22 mouse cellular contexts compared by ENCODE assay signal in the genomic region with DNA sequence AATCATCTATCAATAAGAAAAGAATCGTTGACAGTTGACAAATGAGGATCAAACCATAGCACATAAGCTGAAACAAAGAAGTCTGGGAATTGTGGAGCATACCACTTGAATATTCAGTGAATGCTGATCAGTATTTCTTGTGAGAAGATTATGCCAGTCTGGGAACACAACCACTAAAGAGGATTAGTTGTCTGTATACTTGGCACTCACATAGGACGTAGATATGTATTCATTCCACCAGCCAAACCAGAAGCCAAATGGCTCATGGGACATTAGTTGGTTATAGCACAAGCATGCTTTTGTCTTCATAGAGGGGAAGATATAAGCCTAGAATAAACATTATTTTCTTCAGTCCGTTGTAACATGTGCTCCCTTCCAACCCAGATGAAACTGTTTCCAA.
A peak's percentile ranks its signal among the peaks of the same experiment; 100 is the strongest.
DNase-seq lines count a peak whose midpoint lies in the region; ATAC-seq and TF ChIP-seq lines count a peak whose summit lies in the region.
"Had no signal": no experiment of that assay in that cellular context is flagged by ENCODE, and none has a peak within 500 bp of the region (broad histone marks: within the 10 kb centered on the region; RNA-seq: fewer than 3 reads in every experiment).

No protein-coding gene starts in this region.

- no peaks in the 10 kb centered on the region for H3K27me3 ChIP-seq in forebrain, embryonic 13.5 days
- no peaks in the 10 kb centered on the region for H3K27me3 ChIP-seq in forebrain, embryonic 12.5 days
- H3K27me3 ChIP-seq in midbrain, embryonic 11.5 days (ENCODE audit: control insufficient read depth, insufficient read depth, low read length) = no peaks in the 10 kb centered on the region
- no peaks in the 10 kb centered on the region for H3K27me3 ChIP-seq in midbrain, embryonic 10.5 days (ENCODE audit: low read depth, poor library complexity, severe bottlenecking)
- no peaks in the 10 kb centered on the region for H3K27me3 ChIP-seq in forebrain, postnatal 0 days (ENCODE audit: insufficient read depth, low read length)
- H3K27me3 ChIP-seq in midbrain, embryonic 16.5 days (ENCODE audit: control insufficient read depth, insufficient read depth, low read depth, low read length) = no peaks in the 10 kb centered on the region
- H3K27me3 ChIP-seq: embryonic facial prominence, embryonic 13.5 days; heart, embryonic 15.5 days; hindbrain, embryonic 15.5 days; Patski had no signal

- peak; percentile 68; the same call in 1 of the 2 replicates for ATAC-seq in forebrain, embryonic 13.5 days
- no peak for ATAC-seq in forebrain, embryonic 12.5 days (ENCODE audit: low FRiP score)
- peak; percentile 71; the same call in 1 of the 2 replicates for ATAC-seq in midbrain, embryonic 11.5 days (ENCODE audit: low FRiP score)
- ATAC-seq in forebrain, postnatal 0 days = peak; percentile 93
- ATAC-seq in midbrain, embryonic 16.5 days = peak; percentile 25; the same call in 1 of the 2 replicates
- ATAC-seq: activated CD4-positive, CD25-positive, alpha-beta regulatory T cell, adult 4 months; intestine, embryonic 16.5 days; Patski had no signal

- H3K4me3 ChIP-seq in forebrain, embryonic 13.5 days = no peak overlapping the region
- no peak overlapping the region for H3K4me3 ChIP-seq in forebrain, embryonic 12.5 days (replicated peaks)
- H3K4me3 ChIP-seq in midbrain, embryonic 11.5 days (ENCODE audit: low read depth, low read length) = no peak overlapping the region
- no peak overlapping the region for H3K4me3 ChIP-seq in midbrain, embryonic 10.5 days
- no peak overlapping the region for H3K4me3 ChIP-seq in forebrain, postnatal 0 days (ENCODE audit: low read depth, low read length)
- no peak overlapping the region for H3K4me3 ChIP-seq in midbrain, embryonic 16.5 days (ENCODE audit: low read depth, low read length)
- H3K4me3 ChIP-seq: embryonic facial prominence, embryonic 13.5 days; heart, adult 2 months; heart, embryonic 15.5 days; hindbrain, embryonic 15.5 days had no signal

- no peak overlapping the region for H3K27ac ChIP-seq in forebrain, embryonic 13.5 days
- H3K27ac ChIP-seq in forebrain, embryonic 12.5 days = no peak overlapping the region
- no peak overlapping the region for H3K27ac ChIP-seq in midbrain, embryonic 11.5 days (ENCODE audit: low read depth, low read length)
- no peak overlapping the region for H3K27ac ChIP-seq in midbrain, embryonic 10.5 days (replicated peaks)
- H3K27ac ChIP-seq in forebrain, postnatal 0 days (ENCODE audit: low read depth, low read length) = peak overlapping the region; percentile 35; the same call in 1 of the 2 replicates
- H3K27ac ChIP-seq in midbrain, embryonic 16.5 days (ENCODE audit: low read length) = no peak overlapping the region
- H3K27ac ChIP-seq: embryonic facial prominence, embryonic 13.5 days; heart, adult 2 months; heart, embryonic 15.5 days; hindbrain, embryonic 15.5 days had no signal

- no peak for TF ChIP-seq CTCF in forebrain, postnatal 0 days (IDR thresholded peaks at IDR 0.05; ENCODE audit: low read depth)

- 64% methylated on average over 3 of the region's 3 CpGs for WGBS in forebrain, embryonic 13.5 days
- 73% methylated on average over 3 of the region's 3 CpGs for WGBS in forebrain, embryonic 12.5 days
- WGBS in midbrain, embryonic 11.5 days = 64% methylated on average over 3 of the region's 3 CpGs
- 84% methylated on average over 3 of the region's 3 CpGs for WGBS in midbrain, embryonic 10.5 days
- 33% methylated on average over 3 of the region's 3 CpGs for WGBS in forebrain, postnatal 0 days
- 43% methylated on average over 3 of the region's 3 CpGs for WGBS in midbrain, embryonic 16.5 days

- H3K4me2 ChIP-seq in forebrain, embryonic 13.5 days = no peak overlapping the region
- H3K4me2 ChIP-seq in forebrain, embryonic 12.5 days = no peak overlapping the region
- H3K4me2 ChIP-seq in midbrain, embryonic 11.5 days = no peak overlapping the region
- H3K4me2 ChIP-seq in forebrain, postnatal 0 days (ENCODE audit: low read depth) = no peak overlapping the region
- H3K4me2 ChIP-seq in midbrain, embryonic 16.5 days (ENCODE audit: low read length) = no peak overlapping the region
- H3K4me2 ChIP-seq: embryonic facial prominence, embryonic 13.5 days; heart, embryonic 11.5 days; heart, embryonic 15.5 days; hindbrain, embryonic 15.5 days had no signal

- H3K36me3 ChIP-seq in forebrain, embryonic 13.5 days (ENCODE audit: poor library complexity, severe bottlenecking) = no peaks in the 10 kb centered on the region
- H3K36me3 ChIP-seq in forebrain, embryonic 12.5 days (replicated peaks) = no peaks in the 10 kb centered on the region
- H3K36me3 ChIP-seq in midbrain, embryonic 11.5 days (ENCODE audit: control insufficient read depth, insufficient read depth, low read length) = no peaks in the 10 kb centered on the region
- H3K36me3 ChIP-seq in midbrain, embryonic 10.5 days = no peaks in the 10 kb centered on the region
- H3K36me3 ChIP-seq in forebrain, postnatal 0 days (ENCODE audit: insufficient read depth) = no peaks in the 10 kb centered on the region
- H3K36me3 ChIP-seq in midbrain, embryonic 16.5 days (ENCODE audit: control insufficient read depth, insufficient read depth, low read length) = no peaks in the 10 kb centered on the region
- H3K36me3 ChIP-seq: embryonic facial prominence, embryonic 13.5 days; heart, embryonic 15.5 days; hindbrain, embryonic 15.5 days had no signal

- H3K4me1 ChIP-seq in forebrain, embryonic 13.5 days = no peaks in the 10 kb centered on the region
- no peaks in the 10 kb centered on the region for H3K4me1 ChIP-seq in forebrain, embryonic 12.5 days
- H3K4me1 ChIP-seq in midbrain, embryonic 11.5 days (ENCODE audit: control insufficient read depth, insufficient read depth, low read length) = no peaks in the 10 kb centered on the region
- H3K4me1 ChIP-seq in midbrain, embryonic 10.5 days = no peaks in the 10 kb centered on the region
- no peaks in the 10 kb centered on the region for H3K4me1 ChIP-seq in forebrain, postnatal 0 days (ENCODE audit: insufficient read depth)
- no peaks in the 10 kb centered on the region for H3K4me1 ChIP-seq in midbrain, embryonic 16.5 days (ENCODE audit: control insufficient read depth, insufficient read depth, low read length)
- H3K4me1 ChIP-seq: embryonic facial prominence, embryonic 13.5 days; heart, embryonic 15.5 days; hindbrain, embryonic 15.5 days had no signal

- H3K9ac ChIP-seq in forebrain, embryonic 13.5 days = no peak overlapping the region
- H3K9ac ChIP-seq in forebrain, embryonic 12.5 days = no peak overlapping the region
- no peak overlapping the region for H3K9ac ChIP-seq in midbrain, embryonic 11.5 days (ENCODE audit: low read length)
- no peak overlapping the region for H3K9ac ChIP-seq in forebrain, postnatal 0 days
- H3K9ac ChIP-seq in midbrain, embryonic 16.5 days (ENCODE audit: low read depth, low read length) = no peak overlapping the region
- H3K9ac ChIP-seq: embryonic facial prominence, embryonic 13.5 days; heart, embryonic 15.5 days; hindbrain, embryonic 15.5 days had no signal

- H3K9me3 ChIP-seq in forebrain, embryonic 13.5 days (replicated peaks) = no peaks in the 10 kb centered on the region
- H3K9me3 ChIP-seq in forebrain, embryonic 12.5 days = no peaks in the 10 kb centered on the region
- H3K9me3 ChIP-seq in midbrain, embryonic 11.5 days (ENCODE audit: control insufficient read depth, low read length) = no peaks in the 10 kb centered on the region
- H3K9me3 ChIP-seq in midbrain, embryonic 10.5 days (replicated peaks) = no peaks in the 10 kb centered on the region
- H3K9me3 ChIP-seq in forebrain, postnatal 0 days (ENCODE audit: low read length) = no peaks in the 10 kb centered on the region
- no peaks in the 10 kb centered on the region for H3K9me3 ChIP-seq in midbrain, embryonic 16.5 days (replicated peaks; ENCODE audit: control insufficient read depth, low read length, poor library complexity, severe bottlenecking)
- H3K9me3 ChIP-seq: embryonic facial prominence, embryonic 13.5 days; heart, embryonic 15.5 days; hindbrain, embryonic 15.5 days had no signal

- no peak for DNase-seq in midbrain, embryonic 11.5 days (ENCODE audit: low spot score, missing footprints)
- DNase-seq in midbrain, embryonic 10.5 days (ENCODE audit: low spot score) = no peak
- peak; percentile 46 for DNase-seq in forebrain, postnatal 0 days
- no peak for DNase-seq in ovary, postnatal 14 days (ENCODE audit: low spot score)
- DNase-seq in Muller cell, postnatal 12 days (ENCODE audit: inconsistent ontology term) = no peak
- DNase-seq: adrenal gland, postnatal 14 days; cerebellum, adult 11 months; cerebellum, adult 8-10 months; cerebellum, postnatal 25 days; gastrocnemius, postnatal 14 days; heart, adult 2 months; heart, postnatal 14 days had no signal
